Mouse (Mus musculus) layer of hippocampus, postnatal 25 days (tissue): ENCODE measurements around the gene Phox2b. TPM values are rescaled to one million over a fixed set of nuclear protein-coding genes. Genes with fewer than 3 reads are reported as not detected.
A peak's percentile ranks its signal among the peaks of the same experiment; 100 is the strongest.

Source experiments
- DNase-seq, 2 experiments: peaks; one replicate each; pipeline ENCODE4 v3.0.0; 2022; ENCODE audit warnings: mixed read lengths in 2 of 2, low spot score in 1 of 2; ENCODE audit errors: extremely low spot score in 1 of 2
- total RNA-seq, 2 experiments: library from RNA; stranded (reverse); gene quantifications; 2 replicates each; pipeline ENCODE4 v1.2.3; 2021

Phox2b gene
- not detected for total RNA-seq

DNA sequence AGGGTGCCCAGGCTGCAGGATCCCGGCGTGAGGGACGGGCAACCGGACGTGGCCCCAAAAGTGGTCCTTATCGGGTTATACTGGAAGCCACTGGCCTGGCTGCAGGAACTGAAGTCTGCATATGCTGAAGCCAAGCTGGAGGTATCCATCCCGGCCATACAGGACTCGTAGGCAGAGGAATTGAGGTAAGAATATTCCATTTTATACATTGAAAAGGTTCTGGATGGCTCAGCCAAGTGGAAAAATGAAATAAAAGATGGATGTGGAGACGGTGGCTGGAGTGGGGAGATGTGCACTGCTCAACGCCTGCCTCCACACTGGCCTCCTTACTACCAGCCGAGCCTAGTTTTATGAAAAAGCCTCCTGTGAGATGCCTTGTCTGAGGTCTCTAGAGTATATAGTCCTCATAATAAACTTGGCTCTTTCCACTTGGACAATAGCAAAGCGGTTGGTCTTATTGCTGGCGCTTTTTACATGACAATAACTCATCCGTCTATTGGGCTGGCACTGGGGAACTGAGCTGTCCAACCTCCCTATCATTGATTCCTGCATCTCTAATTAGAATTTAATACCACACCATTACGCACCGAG, at the start of gene Phox2b:
Phox2b (minus strand) TSS at position 569 of the 591 bp plus-strand sequence.
- DNase-seq: no peak

DNA sequence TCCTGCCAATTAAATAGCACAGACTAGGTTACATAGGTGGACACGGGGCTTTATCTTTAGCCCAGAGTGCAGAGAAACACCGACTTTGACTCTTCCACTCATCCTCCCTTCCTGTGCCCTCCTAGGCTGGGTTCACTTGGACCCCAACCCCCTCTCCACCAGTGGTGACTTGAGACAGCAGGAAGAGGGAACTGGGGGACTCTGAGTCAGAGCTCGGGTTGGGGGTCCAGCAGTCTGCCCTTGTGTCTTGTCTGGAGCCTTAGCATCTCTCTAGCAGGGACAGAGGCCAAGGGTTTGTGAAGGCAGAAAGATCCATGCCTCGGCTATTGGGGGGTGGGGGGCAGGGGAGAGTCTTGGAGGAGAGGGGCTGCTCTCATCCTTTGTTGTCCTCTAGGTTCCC, 43.5 kb upstream of the Phox2b start:
- no peak for DNase-seq

DNA sequence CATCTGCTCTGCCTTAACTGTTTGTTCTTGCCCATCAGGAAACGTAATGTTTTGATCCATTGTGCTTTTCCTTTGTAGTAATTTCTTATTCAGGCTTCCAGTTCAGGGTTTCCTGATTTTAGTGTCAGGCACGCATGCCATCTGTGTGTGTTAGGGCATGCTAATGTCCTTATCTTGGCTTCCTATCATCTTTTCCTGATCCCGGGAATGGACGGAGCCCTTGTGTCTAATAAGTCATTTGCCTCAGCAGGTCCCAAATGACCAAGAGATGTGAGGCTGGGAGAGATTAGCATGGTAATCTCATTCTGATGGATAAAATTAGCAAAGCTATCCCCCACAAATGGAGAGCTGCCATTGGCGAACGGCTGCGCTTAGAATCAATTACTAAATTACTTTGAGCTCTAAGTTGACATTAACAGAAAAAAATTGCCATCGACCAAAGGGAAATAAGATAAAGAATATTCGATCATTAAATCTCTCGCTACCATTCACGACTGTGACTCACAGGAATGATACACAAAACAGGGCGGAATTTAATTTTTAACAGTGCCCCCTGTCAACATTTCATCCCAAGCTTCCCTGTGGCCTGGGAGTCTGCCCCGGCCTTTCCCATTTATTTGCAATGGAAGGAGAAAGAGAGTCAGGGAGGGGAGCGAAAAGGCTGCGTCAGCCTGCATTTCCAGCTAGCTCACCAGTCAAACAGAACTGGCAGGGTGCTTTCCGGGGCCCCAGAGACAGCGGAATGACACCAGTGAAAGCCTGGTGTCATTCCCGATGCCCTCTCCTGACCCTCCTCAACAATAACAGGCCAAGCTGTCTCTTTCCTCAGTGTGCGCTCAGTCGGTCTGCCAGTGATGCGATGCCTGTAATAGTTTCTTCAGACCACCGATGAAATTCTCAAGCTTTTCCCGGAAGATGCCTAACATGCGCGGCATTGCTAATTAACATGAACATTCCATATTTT, 40.2 kb upstream of the Phox2b start:
- no peak for DNase-seq

DNA sequence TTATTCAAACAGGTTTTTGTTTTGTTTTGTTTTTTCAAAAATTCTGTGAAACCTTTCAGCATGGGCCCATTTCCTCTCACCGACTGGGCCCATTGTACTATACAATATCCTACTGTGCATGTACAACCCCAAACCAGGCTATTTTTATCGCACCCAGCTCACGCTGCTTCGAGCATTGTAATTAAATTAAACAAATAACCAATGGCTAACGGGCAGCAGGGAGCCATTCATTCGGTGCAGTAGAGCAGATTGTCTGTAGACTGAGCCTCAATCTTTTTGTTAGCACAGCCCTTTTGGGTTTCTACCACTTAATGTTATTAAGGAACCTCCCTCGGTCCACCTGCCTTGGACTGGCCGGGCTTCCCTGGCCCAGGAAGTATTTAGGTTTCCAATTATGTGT, 39.5 kb upstream of the Phox2b start:
- DNase-seq: no peak

DNA sequence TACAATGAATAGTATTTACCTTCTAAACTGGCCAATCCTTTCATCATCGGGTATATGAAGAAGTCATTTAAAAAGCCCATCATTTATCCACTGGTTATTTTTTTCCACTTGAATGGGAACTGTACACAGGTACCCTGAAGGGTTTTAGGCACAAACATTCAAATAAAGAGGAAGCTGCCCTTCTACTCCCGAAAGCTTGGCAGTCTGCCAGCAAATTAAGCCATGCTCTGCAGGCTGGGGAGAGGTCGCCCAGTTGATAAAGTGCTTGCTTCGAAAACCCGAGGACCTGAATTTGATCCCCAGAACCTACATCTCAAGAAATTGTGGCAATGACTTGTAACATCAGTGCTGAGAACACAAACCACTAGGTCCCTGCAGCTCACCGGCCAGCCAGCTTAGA, 35.6 kb upstream of the Phox2b start:
- no peak for DNase-seq

DNA sequence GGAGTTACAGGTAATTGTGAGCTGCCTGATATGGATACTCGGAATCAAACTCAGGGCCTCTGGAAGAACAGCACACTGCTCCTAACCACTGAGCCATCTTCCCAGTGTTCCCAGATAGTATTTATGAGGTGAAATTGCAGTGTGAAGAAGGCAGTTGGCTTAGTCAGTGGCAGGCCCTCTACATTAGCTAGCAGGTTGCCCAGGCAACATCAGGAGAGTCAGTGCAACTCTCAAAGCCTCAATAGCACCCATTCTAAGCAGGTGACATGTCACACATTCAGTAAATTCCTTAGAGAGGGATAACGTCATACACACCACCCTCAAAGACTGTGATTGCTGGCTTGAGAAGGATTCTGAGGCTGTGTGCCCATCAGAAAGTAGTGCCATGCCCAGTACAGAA, 32.6 kb upstream of the Phox2b start:
- DNase-seq: no peak

DNA sequence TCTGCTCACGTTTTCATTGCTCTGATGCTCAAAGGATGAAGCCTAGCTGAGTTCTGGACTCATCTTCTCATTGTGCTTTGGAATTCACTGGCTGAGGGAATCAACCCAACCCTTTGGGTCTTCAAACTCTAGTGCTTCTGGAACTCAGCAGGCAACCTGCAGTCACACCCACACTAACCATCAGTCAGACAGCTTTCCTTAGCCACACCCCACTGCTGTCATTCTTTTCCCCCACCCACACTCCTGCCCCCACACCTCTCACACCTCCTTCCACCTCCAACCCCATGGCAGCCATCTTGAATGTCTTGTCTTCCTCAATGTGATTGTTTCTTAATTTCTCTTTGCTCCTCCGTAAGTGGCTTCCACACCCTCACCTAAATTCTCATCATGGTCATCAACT, 7.2 kb upstream of the Phox2b start:
- DNase-seq: no peak

DNA sequence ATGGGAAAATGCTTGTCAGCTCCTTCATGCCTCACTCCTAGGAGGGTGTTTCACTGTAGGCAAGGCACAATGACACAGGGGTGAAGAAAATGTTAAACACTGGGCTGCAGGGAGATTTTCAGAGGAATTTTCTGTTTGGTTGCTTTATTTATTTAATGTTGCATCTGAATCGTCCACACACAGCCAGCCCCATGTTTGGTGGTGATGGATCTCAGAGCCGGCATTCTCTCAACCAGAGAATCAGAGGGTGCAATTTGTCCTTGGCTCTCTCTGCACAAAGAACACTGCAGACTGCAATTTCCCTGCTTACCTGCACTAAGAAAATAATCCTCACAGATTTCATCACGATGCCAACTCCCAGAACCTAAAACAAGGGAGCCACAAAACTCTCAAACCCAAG, 3.9 kb upstream of the Phox2b start:
- no peak for DNase-seq

DNA sequence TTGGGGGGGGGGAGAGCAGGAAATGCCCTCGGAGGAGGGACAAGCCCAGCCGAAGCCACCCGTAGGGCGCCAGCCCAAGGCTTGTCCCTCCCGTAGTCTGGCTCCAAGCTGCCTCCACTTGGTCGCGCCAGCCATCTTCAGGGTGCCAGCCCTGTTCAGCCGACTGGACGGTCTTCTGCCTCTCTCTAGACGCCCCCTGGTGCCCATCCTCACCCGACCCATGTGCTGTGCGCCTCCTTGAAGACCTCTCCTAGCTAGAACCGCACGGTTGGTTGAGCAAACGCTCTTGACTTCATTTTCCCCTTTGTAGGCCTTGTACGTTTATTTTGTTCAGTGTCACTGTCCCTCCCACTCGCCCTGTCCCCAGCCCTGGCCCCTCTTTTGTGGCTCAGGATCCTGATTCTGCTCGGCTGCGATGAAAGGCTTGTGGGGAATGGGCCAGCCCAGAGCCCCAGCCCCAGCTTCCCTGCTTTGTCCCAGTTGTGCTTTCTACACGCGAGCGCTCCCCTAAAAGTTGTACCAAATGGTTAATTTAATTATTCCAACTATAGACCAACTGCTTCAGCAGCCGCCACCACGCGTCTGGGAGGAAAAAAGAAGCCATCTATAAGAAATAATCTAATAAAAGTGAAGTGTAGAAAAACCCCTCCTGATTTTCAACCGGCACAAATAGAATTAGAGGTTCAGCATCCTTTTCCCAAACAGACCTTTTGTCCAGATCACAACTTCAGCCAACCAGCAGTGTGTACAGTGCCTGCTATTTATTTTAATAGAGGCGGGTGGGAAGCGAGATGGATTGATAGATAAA, 2.9 kb upstream of the Phox2b start:
- DNase-seq: no peak

DNA sequence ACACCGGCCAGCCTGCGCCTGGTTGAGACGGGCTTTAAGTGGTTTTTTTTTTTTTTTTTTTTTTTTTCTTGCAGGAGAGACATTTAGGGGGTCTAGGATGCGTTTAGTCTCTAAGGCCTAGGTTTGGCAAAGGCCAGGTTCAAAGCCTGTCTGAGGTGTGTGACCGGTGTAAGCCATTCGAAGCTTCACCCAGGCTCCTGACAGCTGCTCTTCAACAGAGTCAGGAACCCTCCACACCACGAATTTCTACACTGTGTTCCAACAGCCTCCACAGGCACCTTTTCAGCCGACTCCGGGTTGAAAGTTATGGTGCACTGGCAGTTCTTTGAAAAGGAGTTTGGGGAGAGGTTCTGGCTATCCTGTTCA, 2.3 kb upstream of the Phox2b start:
- DNase-seq: no peak

DNA sequence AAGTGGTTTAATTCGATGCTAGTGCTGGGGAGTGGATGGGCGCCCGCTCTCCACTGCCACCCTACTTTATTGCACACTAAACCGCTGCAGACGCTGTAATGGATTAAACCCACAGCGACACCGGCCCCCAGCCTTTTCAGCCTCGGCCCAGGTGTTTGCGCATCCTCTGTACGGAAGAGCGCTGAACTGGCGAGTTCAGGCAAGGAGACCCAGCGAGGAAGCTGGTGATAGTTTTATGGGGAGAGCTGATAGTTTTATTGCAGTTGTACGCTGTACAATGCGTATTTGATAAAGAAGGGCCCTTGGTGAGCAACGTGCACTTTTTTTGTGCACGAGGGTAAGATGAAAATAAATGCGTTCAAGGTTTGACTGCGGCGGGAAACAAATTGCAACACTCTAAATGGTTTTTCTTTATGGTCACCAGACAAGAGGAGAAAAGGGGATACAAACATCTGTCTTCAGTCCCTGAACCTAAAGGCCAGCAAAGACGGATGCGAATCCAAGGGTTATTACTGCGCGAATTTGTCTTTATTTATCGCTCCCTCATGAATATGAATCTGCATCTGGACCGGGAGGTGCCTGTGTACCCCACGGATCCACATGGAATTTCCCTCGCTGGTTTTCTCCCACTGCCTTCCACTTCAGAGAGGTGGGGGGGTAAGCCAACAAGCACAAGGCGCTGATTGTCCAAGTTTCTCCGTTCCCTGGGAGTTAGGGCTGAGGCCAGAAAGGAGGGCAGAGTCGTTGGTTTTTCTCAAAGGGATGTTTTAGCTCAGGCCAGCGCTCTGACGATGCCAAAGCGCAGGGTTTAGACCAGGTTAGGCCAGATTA, 1.7 kb upstream of the Phox2b start:
- DNase-seq: peak in 1 of 2 experiments; percentile 19

DNA sequence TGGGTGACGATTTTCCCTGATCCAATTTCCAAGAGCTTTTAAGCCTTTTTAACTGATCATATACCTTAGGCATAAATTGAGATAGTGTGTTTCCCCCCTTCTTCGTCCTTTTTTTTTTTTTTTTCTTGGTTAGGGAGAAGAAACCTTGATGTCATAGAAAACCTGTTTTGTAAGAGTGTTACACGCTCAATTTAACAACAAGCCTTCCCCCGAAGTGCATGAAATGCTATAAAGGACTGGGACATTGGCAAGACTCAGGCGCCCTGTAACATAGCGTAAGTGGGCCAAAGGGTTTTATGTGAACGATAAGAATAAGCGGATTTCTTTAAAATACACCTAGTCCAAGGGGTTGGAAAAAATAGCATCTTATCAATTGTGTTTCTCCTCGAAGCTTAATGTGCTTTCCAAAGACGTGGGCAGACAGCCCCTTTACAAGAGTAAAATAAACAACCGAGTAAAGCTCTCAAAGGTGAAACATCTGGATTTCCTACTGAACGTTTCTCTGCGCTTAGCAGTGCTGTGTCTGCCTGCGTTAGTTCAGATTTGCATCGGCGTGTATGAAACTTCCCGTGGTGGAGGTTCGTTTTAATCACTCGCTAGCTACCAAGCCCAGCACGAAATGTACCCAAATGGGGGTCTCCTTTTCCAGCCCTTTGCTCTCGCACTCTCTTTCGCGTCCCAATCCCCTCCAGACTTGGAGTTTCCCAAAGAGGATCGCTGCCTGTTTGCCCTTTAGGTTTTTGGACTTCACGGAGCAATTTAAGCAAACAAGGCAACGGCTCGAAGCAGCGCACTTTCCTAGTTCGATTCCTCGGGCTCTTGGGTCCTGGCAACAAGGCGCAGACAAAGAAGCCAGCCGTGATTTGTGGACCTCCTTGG, 531 bp upstream of the Phox2b start:
- peak; percentile 24 for DNase-seq

DNA sequence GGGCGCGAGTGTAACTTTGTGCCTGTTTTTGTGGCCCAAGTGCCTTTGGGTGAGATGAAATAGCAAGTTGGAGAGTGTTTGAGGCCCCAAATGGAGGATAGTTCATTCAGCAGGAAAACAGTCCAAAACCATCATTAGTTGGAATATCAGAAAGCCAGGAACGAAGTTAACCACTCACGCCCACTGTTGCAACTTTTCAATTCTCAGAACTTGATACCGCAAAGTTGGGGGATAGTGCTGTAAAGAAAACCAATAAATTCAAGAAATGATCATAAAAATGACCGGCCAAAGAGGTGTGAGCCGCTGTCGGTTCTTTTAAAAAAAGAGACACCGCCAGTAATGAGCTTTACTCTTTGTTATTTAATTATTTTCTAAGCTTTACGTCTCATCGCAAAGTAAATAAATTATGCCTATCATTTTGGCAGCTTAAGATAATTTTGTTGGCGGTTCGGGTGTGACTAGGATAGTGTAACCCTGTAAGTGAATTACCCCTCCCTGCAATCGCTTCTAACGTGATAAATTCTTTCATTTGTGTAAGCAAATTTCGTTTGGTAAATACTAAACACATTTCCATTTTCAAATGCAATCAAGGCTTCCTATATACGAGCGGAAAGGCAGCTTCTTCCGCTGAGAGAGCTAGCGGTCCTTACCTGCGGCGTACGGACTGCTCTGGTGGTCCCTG, 909 bp downstream of the Phox2b start:
- no peak for DNase-seq

DNA sequence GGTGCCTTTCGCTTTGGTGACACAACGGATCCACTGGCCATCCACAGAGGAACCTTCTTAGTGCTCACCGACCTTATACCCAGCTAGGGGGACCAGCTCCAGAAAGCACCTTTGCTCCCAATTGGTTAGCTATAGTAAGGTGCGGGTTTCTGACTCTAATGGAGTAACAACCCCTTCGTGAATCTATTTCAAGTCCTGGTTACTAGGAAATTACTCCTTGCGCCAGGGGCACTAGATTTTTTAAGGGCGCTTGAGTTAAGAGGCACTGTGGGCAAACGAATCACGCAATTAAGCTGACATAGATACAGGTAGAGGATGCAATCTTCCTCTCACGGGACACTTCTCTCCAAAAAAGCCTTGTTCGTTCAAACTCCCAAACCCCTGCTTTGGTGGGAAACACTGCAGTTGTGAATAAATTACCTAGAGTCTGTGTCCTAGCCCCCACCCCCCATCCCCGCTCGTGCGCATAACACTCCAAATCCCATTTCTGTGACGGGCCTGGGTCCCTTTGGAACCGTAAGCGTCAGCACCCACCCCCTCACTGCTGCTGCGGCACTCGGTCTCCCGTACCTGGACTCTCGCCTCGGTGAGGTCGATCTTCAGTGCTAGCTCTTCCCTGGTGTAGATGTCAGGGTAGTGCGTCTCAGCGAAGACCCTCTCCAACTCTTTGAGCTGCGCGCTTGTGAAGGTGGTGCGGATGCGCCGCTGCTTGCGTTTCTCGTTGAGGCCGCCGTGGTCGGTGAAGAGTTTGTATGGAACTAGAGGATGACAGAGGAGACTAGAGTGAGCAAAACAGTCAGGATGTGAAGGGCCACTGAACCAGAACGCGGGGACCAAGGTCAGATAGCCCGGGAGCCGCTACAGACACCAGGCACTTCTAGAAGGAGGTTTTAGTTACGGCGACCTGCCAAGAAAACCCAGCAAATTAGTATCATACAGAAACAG, 1.7 kb downstream of the Phox2b start:
- no peak for DNase-seq

DNA sequence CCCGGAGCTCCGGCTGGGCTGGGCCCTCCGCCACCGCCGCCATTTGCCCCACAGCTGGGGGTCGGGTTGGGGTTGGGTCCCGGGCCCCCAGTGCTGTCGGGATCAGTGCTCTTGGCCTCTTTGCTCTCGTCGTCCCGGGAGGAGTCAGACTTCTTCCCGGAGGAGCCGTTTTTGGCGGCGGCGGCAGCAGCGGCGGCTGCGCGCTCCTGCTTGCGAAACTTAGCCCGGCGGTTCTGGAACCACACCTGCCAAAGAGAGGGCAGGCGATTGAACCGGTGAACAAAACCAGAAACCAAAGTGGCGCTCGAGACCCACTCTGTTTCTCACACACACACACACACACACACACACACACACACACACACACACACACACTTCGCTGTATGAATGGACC, 2.7 kb downstream of the Phox2b start:
- no peak for DNase-seq

DNA sequence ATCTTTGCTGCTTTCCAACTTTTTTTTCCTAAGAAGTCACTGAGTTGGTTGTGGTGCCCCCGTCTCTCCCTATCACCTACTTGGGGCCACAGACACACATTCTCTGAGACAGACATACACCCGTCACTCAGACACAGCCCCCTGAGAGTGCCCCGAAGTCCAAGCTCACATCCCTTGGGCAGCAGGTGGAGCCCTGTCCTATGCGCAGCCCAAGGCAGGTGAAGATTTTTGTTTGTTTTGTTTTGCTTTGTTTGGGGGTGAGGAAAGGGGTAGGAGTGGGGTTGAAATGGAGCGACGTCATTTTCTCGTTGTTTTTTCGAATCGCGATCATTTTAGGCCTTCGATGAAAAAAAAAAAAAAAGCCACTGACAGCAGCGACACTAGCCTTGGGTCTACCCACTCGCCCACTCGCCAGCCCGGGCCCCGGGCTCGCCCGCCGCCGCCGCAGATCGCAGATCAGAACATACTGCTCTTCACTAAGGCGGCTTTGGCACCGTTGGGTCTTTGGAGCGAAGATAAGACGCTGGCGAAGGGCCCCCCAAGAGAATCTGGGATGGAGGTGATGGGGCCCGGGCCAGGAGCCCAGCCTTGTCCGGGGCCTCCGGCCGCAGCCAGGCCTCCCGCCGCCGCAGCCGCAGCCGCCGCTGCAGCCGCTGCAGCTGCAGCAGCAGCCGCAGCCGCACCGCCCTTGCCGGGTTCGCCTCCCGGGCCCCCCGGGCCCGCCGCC, 3.3 kb downstream of the Phox2b start:
- DNase-seq: no peak

DNA sequence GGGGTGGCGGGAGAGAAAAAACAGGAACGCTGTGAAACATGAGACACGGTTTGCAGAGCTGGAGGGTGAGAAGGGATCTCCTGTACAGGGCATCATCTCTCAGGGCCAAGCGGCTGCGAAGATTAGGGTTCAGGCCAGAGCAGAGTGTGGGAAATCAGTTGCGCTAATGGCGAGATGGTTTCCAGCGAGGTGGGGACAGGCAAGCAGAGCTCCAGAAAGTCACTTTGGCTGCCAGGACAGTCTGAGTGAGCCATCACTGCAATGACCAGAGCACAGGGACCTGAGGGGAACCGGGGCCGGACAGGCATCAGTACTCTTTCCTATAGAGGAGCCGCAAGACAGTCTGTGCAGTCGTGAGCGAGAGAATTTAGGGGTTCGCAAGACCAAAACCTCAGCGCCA, 3.9 kb downstream of the Phox2b start:
- DNase-seq: peak in 1 of 2 experiments; percentile 6
